Mouse (Mus musculus) midbrain, embryonic 14.5 days (tissue): ENCODE data around the gene Znhit3. TPM values are rescaled to one million over a fixed set of nuclear protein-coding genes. Genes with fewer than 3 reads are reported as not detected.
A peak's percentile ranks its signal among the peaks of the same experiment; 100 is the strongest.

Experiments used
- ATAC-seq: fragments of 200-750 bp; cut with Nextera tagmentation; 2 replicates; pipeline ENCODE4 v1.8.0; 2017; ENCODE audit warnings: moderate number of reproducible peaks, moderate library complexity; ENCODE audit not compliant: low FRiP score, low TSS enrichment
- DNase-seq: peaks from one replicate; pipeline ENCODE4 v3.0.0-alpha.2; 2015
- H3K27ac ChIP-seq: fragments of 300-500 bp; sonication (generic); replicated peaks from 2 replicates; pipeline ENCODE4 v1.5.1; 2014; ENCODE audit warnings: mild to moderate bottlenecking, low read depth, low read length, moderate library complexity
- H3K27me3 ChIP-seq: fragments of 300-500 bp; sonication (generic); 2 replicates; pipeline ENCODE4 v1.6.1; 2014; ENCODE audit warnings: low read length, control low read depth, mixed read lengths; ENCODE audit not compliant: control insufficient read depth, insufficient read depth
- H3K36me3 ChIP-seq: fragments of 300-500 bp; sonication (generic); 2 replicates; pipeline ENCODE4 v1.6.1; 2014; ENCODE audit warnings: low read length, control low read depth; ENCODE audit not compliant: control insufficient read depth, insufficient read depth
- H3K4me1 ChIP-seq: fragments of 300-500 bp; sonication (generic); 2 replicates; pipeline ENCODE4 v1.6.1; 2014; ENCODE audit warnings: mild to moderate bottlenecking, antibody characterized with exemption, low read length, control low read depth; ENCODE audit not compliant: control insufficient read depth, insufficient read depth
- H3K4me2 ChIP-seq: fragments of 300-500 bp; sonication (generic); 2 replicates; pipeline ENCODE4 v1.6.1; 2014; ENCODE audit warnings: mild to moderate bottlenecking, low read length, moderate library complexity
- H3K4me3 ChIP-seq: fragments of 300-500 bp; sonication (generic); replicated peaks from 2 replicates; pipeline ENCODE4 v1.5.1; 2014; ENCODE audit warnings: low read depth, low read length
- H3K9ac ChIP-seq: fragments of 300-500 bp; sonication (generic); replicated peaks from 2 replicates; pipeline ENCODE4 v1.6.1; 2014; ENCODE audit warnings: mild to moderate bottlenecking, low read length, moderate library complexity
- H3K9me3 ChIP-seq: fragments of 300-500 bp; sonication (generic); 2 replicates; pipeline ENCODE4 v1.6.1; 2016; ENCODE audit warnings: low read length, control low read depth, mixed read lengths; ENCODE audit not compliant: control insufficient read depth
- WGBS: fragments of 180-500 bp; shearing (Covaris S2); extraction: QIAGEN DNeasy Blood & Tissue Kit; methylation state at CpG from one replicate; pipeline ENCODE4 v1.1.7; 2014; 5-methylcytosine and 5-hydroxymethylcytosine counted together
- polyA plus RNA-seq: library from polyadenylated mRNA; unstranded; fragments of >200 nt; fragmentation: Nextera tagmentation; extraction: Ambion mirVana; gene quantifications from 2 replicates; pipeline ENCODE4 v1.2.1, GENCODE M21; 2014

Gene Znhit3
- polyA plus RNA-seq, 1 experiment from 2014 or later, result 61.7 TPM

GRCm38 (mm10) chr11:84888025-84888424 lies 28.1 kb downstream of the Znhit3 start:
- H3K36me3 ChIP-seq, result peaks cover 76% of the 10 kb centered on the region
- no peak overlapping the region for H3K27ac ChIP-seq
- ATAC-seq, result no peak
- no peaks in the 10 kb centered on the region for H3K4me1 ChIP-seq
- no peak overlapping the region for H3K4me3 ChIP-seq
- H3K9ac ChIP-seq, result no peak overlapping the region
- no peaks in the 10 kb centered on the region for H3K27me3 ChIP-seq
- no peak for DNase-seq
- no peaks in the 10 kb centered on the region for H3K9me3 ChIP-seq
- 98% methylated on average over 8 of the region's 8 CpGs for WGBS
- no peak overlapping the region for H3K4me2 ChIP-seq

- no peaks in the 10 kb centered on the region for H3K9me3 ChIP-seq
- no peak for ATAC-seq
- WGBS, result 90% methylated on average over 11 of the region's 11 CpGs
- H3K36me3 ChIP-seq, result peaks cover 70% of the 10 kb centered on the region
- no peak overlapping the region for H3K4me3 ChIP-seq
- no peak for DNase-seq
- H3K9ac ChIP-seq, result no peak overlapping the region
- no peaks in the 10 kb centered on the region for H3K4me1 ChIP-seq
- H3K27me3 ChIP-seq, result no peaks in the 10 kb centered on the region
- no peak overlapping the region for H3K27ac ChIP-seq
- H3K4me2 ChIP-seq, result no peak overlapping the region
Measured at GRCm38 (mm10) chr11:84886767-84887511, 29.2 kb downstream of the Znhit3 start.

GRCm38 (mm10) chr11:84886236-84886635 lies 29.9 kb downstream of the Znhit3 start:
- no peak overlapping the region for H3K9ac ChIP-seq
- H3K36me3 ChIP-seq, result peaks cover 63% of the 10 kb centered on the region
- ATAC-seq (no peak), DNase-seq (no peak)
- H3K27me3 ChIP-seq, result no peaks in the 10 kb centered on the region
- no peaks in the 10 kb centered on the region for H3K9me3 ChIP-seq
- H3K4me3 ChIP-seq, result no peak overlapping the region
- no peak overlapping the region for H3K27ac ChIP-seq
- 96% methylated on average over 5 of the region's 5 CpGs for WGBS
- no peak overlapping the region for H3K4me2 ChIP-seq
- no peaks in the 10 kb centered on the region for H3K4me1 ChIP-seq

GRCm38 (mm10) chr11:84885238-84885637 lies 30.9 kb downstream of the Znhit3 start:
- Histone ChIP-seq H3K27ac (no peak overlapping the region), H3K27me3 (no peaks in the 10 kb centered on the region), H3K9ac (no peak overlapping the region), H3K4me3 (no peak overlapping the region), H3K4me2 (no peak overlapping the region), H3K9me3 (no peaks in the 10 kb centered on the region), H3K36me3 (peaks cover 57% of the 10 kb centered on the region), H3K4me1 (peaks cover 7% of the 10 kb centered on the region; the same call in 1 of the 2 replicates)
- ATAC-seq (no peak), DNase-seq (no peak)
- 93% methylated on average over 4 of the region's 4 CpGs for WGBS

GRCm38 (mm10) chr11:84882346-84882745 lies 33.8 kb downstream of the Znhit3 start:
- no peak overlapping the region for H3K4me2 ChIP-seq

GRCm38 (mm10) chr11:84880971-84881370 lies 35.2 kb downstream of the Znhit3 start:
- H3K4me3 ChIP-seq, result peak overlapping the region; percentile 92
- peaks cover 27% of the 10 kb centered on the region for H3K36me3 ChIP-seq
- WGBS, result 59% methylated on average over 9 of the region's 9 CpGs
- no peak for ATAC-seq
- H3K4me2 ChIP-seq, result peak overlapping the region; percentile 92
- H3K9me3 ChIP-seq, result no peaks in the 10 kb centered on the region
- H3K27ac ChIP-seq, result 0 out of 2 replicates have a peak overlapping the region, but pooled peaks have one; percentile 88
- H3K9ac ChIP-seq, result peak overlapping the region; percentile 82
- DNase-seq, result no peak
- H3K4me1 ChIP-seq, result peaks cover 9% of the 10 kb centered on the region; the same call in 1 of the 2 replicates
- no peaks in the 10 kb centered on the region for H3K27me3 ChIP-seq

More at GRCm38 (mm10) chr11:84882346-84882745, 33.8 kb downstream of the Znhit3 start:
- no peak overlapping the region for H3K9ac ChIP-seq
- WGBS, result 93% methylated on average over 7 of the region's 7 CpGs
- ATAC-seq, result no peak
- no peaks in the 10 kb centered on the region for H3K27me3 ChIP-seq
- H3K9me3 ChIP-seq, result no peaks in the 10 kb centered on the region
- H3K4me1 ChIP-seq, result peaks cover 9% of the 10 kb centered on the region; the same call in 1 of the 2 replicates
- no peak overlapping the region for H3K27ac ChIP-seq
- DNase-seq, result no peak
- peaks cover 40% of the 10 kb centered on the region for H3K36me3 ChIP-seq
- H3K4me3 ChIP-seq, result no peak overlapping the region

GRCm38 (mm10) chr11:84880465-84880961 lies 35.7 kb downstream of the Znhit3 start:
- WGBS, result under 1% methylated on average over 24 of the region's 24 CpGs
- DNase-seq, result peak; percentile 64
- Histone ChIP-seq H3K27ac (peak overlapping the region; percentile 88), H3K9me3 (no peaks in the 10 kb centered on the region), H3K36me3 (peaks cover 24% of the 10 kb centered on the region), H3K4me1 (peaks cover 9% of the 10 kb centered on the region; the same call in 1 of the 2 replicates), H3K4me3 (peak overlapping the region; percentile 92), H3K27me3 (no peaks in the 10 kb centered on the region), H3K9ac (peak overlapping the region; percentile 82), H3K4me2 (peak overlapping the region; percentile 92)
- ATAC-seq, result peak; percentile 7; the same call in 1 of the 2 replicates

GRCm38 (mm10) chr11:84879772-84880464 lies 36.2 kb downstream of the Znhit3 start, which contains the start of the genes Myo19 and Pigw:
Gene Myo19, plus strand, starts transcription at chr11:84880148.
Gene Pigw, minus strand, starts transcription at chr11:84880285.
- no peaks in the 10 kb centered on the region for H3K9me3 ChIP-seq
- peak within 1 kb of the TSS; percentile 92 for H3K4me2 ChIP-seq
- H3K4me1 ChIP-seq, result peaks cover 9% of the 10 kb centered on the region; the same call in 1 of the 2 replicates
- DNase-seq, result peak; percentile 92
- peaks cover 18% of the 10 kb centered on the region for H3K36me3 ChIP-seq
- peak within 1 kb of the TSS; percentile 92 for H3K4me3 ChIP-seq
- ATAC-seq, result peak; percentile 94
- H3K9ac ChIP-seq, result peak within 1 kb of the TSS; percentile 82
- under 1% methylated on average over 80 of the region's 81 CpGs for WGBS
- H3K27me3 ChIP-seq, result no peaks in the 10 kb centered on the region
- peak within 1 kb of the TSS; percentile 88 for H3K27ac ChIP-seq
